Mouse (Mus musculus) right cerebral cortex, postnatal 25 days (tissue): ENCODE data around the gene Dcst2.

Experiments
- DNase-seq: peaks from one replicate; pipeline ENCODE4 v3.0.0; 2022

Gene Dcst2

GRCm38 (mm10) chr3:89332013-89332412, 29.8 kb upstream of the Dcst2 start:
- DNase-seq = no peak

- no peak for DNase-seq
Observed at GRCm38 (mm10) chr3:89332476-89332875, 29.3 kb upstream of the Dcst2 start.

DNA sequence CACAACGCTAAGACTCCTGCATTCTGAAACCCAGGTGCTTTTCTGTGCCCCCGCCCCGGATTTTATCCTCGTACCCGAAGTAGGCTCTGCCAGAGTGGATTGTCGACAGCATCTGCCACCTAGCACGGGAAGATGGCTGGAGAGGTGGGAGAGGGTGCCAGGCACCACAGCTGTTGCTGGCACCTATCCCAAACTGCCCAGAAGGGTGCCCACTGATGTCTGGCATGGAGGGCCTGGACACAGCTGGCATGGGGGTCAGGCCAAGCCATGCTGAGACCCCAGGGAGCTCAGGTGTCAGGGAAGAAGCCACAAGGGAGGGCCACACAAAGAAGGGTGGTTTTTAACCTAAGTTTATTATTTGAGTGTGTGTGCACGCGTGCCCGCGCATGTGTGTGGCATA, 28.7 kb upstream of the Dcst2 start:
- no peak for DNase-seq

- no peak for DNase-seq
Observed at GRCm38 (mm10) chr3:89336529-89336928, 25.2 kb upstream of the Dcst2 start.

DNA sequence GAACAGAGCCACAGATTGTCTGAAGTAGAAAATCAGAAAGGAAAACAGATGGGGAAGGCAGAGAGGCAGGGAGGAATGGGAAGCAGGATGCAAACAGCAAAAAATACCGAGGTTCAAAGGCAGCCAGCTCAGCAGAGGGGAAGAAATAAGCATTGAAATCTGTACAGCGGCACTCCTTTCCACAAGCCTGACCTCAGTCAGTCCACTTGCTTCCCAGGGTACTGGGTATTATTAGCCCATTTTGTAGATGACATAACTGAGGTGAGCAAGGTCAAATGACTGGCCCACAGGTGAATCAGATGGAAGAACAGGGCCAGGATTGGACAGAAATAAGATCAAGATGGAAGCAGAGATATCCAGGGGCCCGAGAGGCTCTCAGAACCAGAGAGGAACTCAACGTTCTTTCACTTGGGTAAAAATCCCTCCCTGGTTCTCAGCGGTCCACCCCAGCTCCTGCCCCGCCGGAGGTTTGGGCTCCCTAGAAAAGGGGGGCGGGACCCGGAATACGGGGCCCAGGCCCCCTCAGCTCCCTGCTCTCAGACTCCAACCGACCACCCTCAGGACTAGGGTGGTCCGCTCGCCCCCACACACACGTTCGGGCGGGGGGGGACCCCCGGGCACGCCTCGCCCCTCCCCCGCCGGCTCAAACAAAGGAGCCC, 24.6 kb upstream of the Dcst2 start:
- DNase-seq = no peak

- DNase-seq = no peak
Observed at GRCm38 (mm10) chr3:89337721-89338578, 23.8 kb upstream of the Dcst2 start, which contains the start of gene Efna4. TSS of gene Efna4 (minus strand) at chr3:89338028.

DNA sequence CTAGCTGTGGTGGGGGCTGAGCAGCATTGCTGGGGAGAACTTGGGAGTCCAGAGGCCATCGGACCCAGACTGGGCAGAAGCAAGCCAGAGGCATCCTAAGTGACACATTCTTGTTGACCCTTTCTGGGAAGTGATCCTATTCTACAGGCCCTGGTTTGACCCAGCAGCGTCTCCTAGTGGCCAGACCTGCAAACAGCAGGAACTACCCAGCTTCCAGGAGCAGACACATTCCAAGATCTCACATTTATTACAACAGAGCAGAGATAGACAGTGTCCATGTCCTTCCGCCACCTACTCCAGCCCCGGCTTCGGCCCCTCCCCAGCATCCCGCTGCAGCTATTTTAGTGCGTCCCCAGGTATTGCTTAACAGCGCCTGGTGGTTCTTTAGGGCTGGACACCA, 22.4 kb upstream of the Dcst2 start:
- DNase-seq = no peak

GRCm38 (mm10) chr3:89340465-89340864, 21.3 kb upstream of the Dcst2 start:
- DNase-seq = peak; percentile 69

- no peak for DNase-seq
Observed at GRCm38 (mm10) chr3:89341794-89342193, 20.0 kb upstream of the Dcst2 start.

GRCm38 (mm10) chr3:89343279-89343678, 18.5 kb upstream of the Dcst2 start:
- no peak for DNase-seq

DNA sequence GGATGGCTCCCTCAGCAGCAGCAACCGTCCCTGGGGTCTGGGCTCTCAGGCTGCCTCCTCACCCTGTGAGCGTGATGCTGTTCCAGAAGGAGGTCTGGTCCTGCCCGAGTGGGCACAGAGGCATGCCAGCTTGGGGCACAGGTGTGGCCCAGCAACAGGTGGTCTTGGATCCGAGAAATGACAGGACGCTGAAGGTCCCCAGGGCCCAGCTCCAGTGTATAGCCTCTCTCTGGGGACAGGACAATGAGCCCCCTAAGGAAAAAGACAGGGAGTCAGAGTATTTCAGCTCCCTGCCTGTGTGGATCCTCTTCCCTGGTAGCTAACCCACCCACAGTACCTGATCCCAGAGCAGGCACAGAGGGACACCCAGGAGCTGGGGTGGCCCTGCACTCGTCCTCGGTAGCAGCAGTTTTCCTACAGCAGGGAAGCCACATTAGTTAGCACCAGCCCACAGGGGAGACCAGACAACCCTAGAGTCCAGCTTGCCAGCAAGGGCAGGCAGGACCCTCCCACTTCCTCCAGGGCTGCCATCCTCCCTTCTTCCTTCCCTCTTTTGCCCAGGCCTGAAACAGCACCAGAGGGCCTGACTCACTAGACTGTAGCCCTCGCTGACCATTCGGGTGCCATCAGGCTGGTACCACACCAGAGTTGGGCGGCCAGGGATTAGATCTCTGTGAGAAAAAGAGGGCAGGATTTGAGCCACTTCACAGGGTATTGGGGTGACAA, 14.8 kb upstream of the Dcst2 start:
- DNase-seq = no peak

GRCm38 (mm10) chr3:89347916-89348315, 13.9 kb upstream of the Dcst2 start:
- no peak for DNase-seq

GRCm38 (mm10) chr3:89348911-89349868, 12.6 kb upstream of the Dcst2 start:
- peak; percentile 40 for DNase-seq

- peak; percentile 91 for DNase-seq
Observed at GRCm38 (mm10) chr3:89349869-89350501, 11.8 kb upstream of the Dcst2 start, which contains the start of gene Adam15. TSS of gene Adam15 (minus strand) at chr3:89349996.

DNA sequence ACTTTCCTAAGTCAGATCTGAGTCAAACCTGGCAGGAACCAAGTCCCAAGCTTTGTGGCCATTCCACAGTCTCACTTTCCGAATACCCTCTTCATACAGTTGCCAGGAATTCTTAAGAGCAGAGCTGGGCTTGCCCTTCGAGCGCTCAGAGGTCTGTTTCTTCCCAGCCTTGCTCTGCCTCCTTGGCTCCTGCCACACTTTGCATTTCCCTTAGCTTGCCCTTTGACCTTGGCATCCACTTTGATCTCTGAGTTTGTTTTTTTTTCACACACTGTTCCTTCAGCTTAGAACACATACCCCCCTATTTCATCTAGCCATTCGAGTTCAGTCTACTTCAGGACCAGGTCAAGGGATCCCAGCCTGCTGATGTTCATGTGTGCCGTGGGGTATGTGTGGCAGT, 10.5 kb upstream of the Dcst2 start:
- DNase-seq = no peak

DNA sequence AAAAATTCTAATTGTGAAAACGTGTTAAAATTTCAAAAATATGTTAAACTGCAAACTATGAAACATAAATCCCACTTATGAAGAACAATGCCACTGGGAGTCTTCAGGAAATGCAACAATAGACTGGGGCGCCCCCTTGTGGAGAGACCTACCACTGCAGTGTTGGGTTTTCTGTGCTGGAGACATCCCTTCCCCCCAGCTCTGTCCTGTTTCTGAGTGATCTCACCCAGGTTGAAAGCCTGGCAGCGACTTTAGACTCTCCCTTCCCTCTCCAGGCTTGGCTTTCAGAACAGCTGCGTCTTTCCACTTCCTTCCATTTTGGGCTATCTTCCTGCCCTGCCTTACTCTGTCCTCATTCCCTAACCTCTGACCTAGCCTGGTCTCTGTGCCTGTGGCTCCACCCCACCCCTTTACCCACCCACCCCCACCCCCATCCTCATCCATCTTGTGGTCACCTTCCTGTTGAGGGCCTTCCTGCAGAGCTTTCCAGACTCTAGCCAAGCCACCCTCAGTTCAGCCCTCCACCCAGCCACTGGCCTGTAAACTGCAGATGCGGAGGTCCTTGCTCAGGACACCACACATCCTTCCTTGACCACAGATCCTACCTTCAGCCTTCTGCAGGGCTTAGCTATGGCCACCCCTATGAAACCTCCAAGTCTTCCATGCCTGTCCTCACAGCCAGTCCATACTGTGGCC, 6.8 kb upstream of the Dcst2 start:
- peak; percentile 80 for DNase-seq

DNA sequence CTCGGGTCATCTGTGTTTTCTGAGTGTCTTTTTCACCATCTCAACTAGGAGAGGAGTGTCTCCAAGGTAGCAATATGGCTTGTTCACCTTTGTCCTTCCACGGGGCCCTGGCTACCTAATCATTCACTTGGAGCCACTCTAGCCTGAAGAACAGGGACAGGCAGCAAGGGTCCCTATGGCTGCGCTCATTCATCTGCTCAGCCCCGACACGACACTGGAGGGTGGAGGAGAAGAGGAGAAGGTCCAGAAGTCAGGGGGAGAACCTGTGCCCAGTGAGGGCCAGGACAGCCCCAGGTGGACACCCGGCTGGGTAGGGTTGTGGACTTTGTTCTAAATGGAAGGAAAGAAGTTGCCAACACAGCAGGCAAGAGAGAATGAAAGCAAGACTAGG, 6.3 kb upstream of the Dcst2 start:
- DNase-seq = no peak

DNA sequence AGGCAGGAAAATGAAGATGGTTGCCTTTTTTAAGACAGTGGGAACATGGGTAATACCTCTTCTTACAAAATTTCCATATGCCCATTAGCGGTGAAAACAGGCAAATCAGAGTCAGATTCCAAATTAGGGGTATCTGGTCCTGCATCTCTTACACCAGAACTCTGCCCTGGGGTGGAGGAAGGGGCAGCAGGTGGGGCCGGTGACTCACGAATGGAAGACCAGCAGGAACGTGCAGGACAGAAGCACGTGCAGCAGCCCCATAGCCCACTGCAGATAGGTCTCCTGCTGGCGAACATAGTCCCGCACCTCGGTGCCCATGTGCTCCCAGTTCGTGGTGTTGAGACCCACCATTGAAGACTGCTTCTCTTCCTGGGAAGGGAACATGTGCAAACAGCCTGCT, 5.7 kb upstream of the Dcst2 start:
- no peak for DNase-seq

GRCm38 (mm10) chr3:89359630-89360029, 2.1 kb upstream of the Dcst2 start:
- no peak for DNase-seq

DNA sequence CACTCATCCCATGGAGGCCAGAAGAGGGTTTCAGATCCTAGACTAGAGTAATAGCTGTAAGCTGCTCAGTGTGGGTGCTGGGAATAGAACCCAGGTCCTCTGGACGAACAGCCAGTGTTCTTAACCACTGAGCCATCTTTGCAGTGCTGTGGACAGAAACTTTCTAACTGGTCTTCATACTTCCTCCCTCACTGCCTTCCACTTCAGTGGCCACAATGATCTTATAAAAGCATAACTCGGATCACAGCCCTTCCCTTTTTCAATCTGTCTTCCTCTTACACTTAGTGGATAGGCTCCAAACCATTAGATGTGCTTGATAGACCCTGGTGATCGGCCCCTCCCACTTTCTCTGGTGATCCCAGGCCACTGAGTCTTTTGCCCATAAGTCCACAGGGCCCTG, 1.5 kb upstream of the Dcst2 start:
- no peak for DNase-seq

- DNase-seq = no peak
Observed at GRCm38 (mm10) chr3:89364631-89365030, 2.9 kb downstream of the Dcst2 start.
